Mouse (Mus musculus) large intestine, adult 2 months (tissue): ENCODE measurements around the gene P4ha1. TPM values are rescaled to one million over a fixed set of nuclear protein-coding genes. Genes with fewer than 3 reads are reported as not detected.

Experiments
- DNase-seq: peaks from one replicate; pipeline ENCODE4 v3.0.0-alpha.2; 2012; ENCODE audit warnings: low read depth, low spot score
- WGBS: fragments of 180-500 bp; shearing (Covaris S2); methylation state at CpG from one replicate; pipeline ENCODE4 v1.1.7; 2018; 5-methylcytosine and 5-hydroxymethylcytosine counted together
- polyA plus RNA-seq: library from polyadenylated mRNA; depleted of rRNA; stranded (reverse); fragments of >200 nt; gene quantifications from 2 replicates; pipeline ENCODE4 v1.2.3, GENCODE M21; 2012; rRNA removed

The P4ha1 gene
- polyA plus RNA-seq, 1 experiment: 4.9 TPM

- 82% methylated on average over 4 of the region's 4 CpGs for WGBS
Measured at GRCm38 (mm10) chr10:59419516-59419915, 96.4 kb downstream of the P4ha1 start.

More at GRCm38 (mm10) chr10:59419516-59419915, 96.4 kb downstream of the P4ha1 start:
- no peak for DNase-seq

Other genes starting within 250 kb of the P4ha1 start
- gene Sept10, start 101.4 kb upstream of the P4ha1 start, polyA plus RNA-seq: 3.9 and 5.0 TPM in 2 replicates
- gene Sowahc, start 101.3 kb upstream of the P4ha1 start, polyA plus RNA-seq: 2.7 and 4.9 TPM in 2 replicates
- 12.0 and 13.7 TPM in 2 replicates for gene Gm10273, start 72.3 kb downstream of the P4ha1 start, polyA plus RNA-seq
- 46.2 and 97.8 TPM in 2 replicates for gene Pla2g12b, start 80.4 kb downstream of the P4ha1 start, polyA plus RNA-seq
- gene Oit3, start 118.5 kb downstream of the P4ha1 start, polyA plus RNA-seq: 0.29 and 0.30 TPM in 2 replicates